Mouse (Mus musculus): ENCODE measurements around the gene Galc.

Gene Galc

DNA sequence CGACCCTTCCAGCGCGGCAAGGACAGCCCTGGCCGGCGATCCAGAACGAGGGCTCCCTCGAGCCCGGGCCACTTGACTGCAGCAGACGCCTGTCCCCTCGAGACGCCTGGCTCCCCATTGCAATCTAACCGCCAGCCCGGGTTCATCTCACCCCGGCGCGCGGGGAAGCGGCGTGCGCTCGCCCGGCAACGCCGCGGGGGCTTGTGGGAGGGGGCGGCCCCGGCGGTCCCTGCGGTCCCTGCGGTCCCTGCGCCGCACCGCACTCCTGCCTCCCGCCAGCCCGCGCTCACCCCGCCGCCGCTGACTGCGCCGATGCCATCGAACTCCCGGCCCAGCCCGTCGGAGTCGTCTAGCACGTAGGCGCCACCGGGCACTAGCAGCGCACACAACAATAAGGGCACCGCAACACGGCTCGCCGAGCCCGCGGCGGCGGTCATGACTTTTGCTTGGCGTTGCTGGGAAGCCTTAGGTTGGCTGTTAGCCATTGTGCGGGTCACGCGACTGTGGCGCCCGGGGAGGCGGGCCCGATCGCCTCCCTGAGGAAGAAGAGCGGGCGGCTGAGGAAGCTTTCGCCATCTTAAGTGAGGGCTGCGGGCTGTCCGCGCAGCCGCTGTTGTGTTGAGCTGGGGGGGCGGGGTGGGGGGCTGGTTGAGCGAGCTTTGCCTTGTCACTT, at the start of gene Galc:
Galc (minus strand) TSS at position 615 of the 673 bp plus-strand sequence.
- DNase-seq, result peak; percentile 99

GRCm38 (mm10) chr12:98307179-98307915, 48.1 kb upstream of the Galc start:
- DNase-seq, result peak; percentile 24

- peak; percentile 36 for DNase-seq
Measured at GRCm38 (mm10) chr12:98303013-98303412, 43.8 kb upstream of the Galc start.

GRCm38 (mm10) chr12:98301980-98302379, 42.7 kb upstream of the Galc start:
- no peak for DNase-seq

DNA sequence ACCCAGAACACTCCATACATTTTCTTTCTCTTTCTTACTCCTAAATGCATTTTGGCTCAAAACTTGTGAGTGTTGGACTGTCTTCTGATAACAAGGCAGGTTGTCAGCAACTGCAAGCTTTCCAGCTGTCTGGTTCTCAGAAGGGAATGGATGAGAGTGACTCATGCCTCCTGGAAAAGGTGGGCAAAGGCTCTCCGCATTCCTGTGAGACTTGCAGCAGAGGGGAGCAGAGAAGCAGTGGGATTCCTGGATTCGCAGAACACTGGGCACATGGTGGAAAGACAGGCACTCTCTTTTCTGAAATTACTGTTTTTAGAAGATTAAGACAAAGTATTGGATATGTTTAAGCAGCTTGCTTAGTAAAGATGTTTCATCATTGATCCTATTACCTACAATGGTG, 35.0 kb upstream of the Galc start:
- peak; percentile 67 for DNase-seq

GRCm38 (mm10) chr12:98292278-98292677, 33.0 kb upstream of the Galc start:
- peak; percentile 72 for DNase-seq

GRCm38 (mm10) chr12:98290475-98290874, 31.2 kb upstream of the Galc start:
- DNase-seq, result peak; percentile 17

DNA sequence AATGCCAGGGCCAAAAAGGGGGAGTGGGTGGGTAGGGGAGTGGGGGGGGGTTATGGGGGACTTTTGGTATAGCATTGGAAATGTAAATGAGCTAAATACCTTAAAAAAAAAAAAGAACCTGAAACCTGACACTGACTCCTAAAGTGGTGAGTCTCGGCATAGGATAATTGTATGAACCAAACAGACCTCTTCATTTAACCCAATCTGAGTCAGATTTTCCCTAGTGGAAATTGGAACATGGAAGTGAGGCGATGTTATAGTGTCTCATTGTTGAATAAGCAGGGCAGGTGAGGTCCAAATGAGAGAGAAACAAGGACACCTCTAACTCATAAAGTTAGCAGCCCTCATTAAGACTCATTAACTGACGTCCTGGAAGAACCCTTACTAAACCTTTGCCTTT, 25.2 kb upstream of the Galc start:
- no peak for DNase-seq

GRCm38 (mm10) chr12:98283487-98283860, 24.2 kb upstream of the Galc start:
- no peak for DNase-seq

- peak; percentile 40 for DNase-seq
Measured at GRCm38 (mm10) chr12:98282776-98283486, 23.7 kb upstream of the Galc start.

DNA sequence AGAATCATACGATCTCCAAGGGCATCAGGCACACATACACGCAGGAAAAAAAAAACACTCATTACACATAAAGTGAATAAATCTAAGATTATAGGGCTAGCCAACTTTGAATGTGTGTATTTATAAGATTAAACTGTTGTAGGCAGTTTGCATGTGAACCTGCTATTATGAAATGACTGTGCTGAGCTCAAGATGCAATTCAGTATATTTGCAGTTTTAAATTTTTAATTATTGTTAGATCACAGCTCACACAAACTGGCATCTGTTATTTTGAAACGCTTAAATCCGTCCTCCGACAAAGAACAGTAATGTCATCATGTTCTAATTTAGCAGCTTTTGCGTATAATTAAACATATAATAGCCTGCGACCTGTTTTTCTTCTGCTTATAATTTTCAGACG, 21.7 kb upstream of the Galc start:
- DNase-seq, result peak; percentile 1

DNA sequence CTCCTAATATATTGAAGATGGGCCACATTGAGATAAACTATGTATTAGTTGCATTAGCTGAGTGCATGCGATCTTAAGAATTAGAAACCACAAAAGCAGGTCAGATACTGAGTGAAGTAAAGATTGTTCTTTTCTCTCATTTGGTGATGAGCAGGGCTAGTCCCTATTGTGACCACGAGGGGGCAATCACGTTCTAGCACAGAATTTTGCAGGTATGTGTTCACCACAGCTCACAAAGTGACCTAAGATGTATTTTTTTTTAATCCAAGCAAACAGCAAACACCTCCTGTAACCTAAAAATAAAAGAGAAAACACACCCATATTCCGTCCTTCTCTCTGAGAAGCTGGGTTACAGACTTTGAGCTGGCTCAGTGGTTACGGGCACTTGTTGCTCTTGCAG, 21.3 kb upstream of the Galc start:
- peak; percentile 45 for DNase-seq

DNA sequence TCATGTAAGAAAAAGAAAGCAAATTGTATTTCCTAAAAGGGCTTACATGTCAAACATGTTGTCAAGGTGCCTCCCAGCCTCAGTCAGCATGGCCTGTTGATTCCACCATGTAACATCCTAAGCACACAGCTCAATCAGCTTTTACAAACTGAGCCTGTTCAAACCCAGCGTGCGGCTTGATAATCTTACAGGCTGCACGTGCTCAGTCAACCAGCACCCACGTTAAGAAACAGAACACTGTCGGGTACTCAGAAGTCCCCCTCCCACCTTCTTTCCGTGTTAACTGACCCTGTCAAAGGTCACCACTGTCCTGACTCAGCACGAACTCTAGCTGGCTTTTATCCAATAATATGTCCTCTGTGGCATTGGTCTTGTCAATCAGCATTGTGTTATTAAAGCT, 13.2 kb upstream of the Galc start:
- peak; percentile 68 for DNase-seq

DNA sequence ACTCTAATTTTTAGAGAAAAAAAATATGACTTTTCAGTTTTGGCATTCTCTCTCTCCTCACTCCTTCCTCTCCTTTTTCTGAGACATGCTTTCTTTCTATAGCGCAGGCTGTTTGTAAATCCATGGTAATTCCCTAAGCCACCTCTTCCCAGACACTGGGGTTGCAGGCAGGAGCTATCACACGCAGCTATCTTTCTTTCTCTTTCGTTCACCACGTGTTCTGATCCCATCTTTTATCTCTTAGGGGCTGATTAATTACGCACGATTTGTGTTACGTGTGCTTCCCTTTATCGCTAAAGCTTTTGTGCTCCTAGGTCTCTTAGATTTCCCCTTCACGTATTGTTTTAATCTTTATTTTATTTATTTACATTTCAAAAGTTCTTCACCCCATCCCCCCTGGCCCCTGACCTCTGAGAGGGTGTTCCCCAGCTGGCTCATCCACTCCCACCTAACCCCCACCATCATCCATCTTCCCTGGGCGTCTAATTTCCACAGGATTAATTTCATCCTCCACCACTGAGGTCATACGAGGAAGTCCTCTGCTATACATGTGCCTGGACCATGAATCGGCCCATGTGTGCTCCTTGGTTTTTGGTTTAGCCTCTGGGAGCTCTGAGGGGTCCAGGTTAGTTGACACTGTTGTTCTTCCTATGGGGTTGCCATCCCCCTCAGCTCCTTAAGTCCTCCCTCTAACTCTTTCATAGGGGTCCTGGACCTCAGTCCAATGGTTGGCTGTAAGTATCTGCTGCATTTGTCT, 11.7 kb upstream of the Galc start:
- peak; percentile 80 for DNase-seq

- DNase-seq, result no peak
Measured at GRCm38 (mm10) chr12:98269791-98270745, 10.8 kb upstream of the Galc start.

DNA sequence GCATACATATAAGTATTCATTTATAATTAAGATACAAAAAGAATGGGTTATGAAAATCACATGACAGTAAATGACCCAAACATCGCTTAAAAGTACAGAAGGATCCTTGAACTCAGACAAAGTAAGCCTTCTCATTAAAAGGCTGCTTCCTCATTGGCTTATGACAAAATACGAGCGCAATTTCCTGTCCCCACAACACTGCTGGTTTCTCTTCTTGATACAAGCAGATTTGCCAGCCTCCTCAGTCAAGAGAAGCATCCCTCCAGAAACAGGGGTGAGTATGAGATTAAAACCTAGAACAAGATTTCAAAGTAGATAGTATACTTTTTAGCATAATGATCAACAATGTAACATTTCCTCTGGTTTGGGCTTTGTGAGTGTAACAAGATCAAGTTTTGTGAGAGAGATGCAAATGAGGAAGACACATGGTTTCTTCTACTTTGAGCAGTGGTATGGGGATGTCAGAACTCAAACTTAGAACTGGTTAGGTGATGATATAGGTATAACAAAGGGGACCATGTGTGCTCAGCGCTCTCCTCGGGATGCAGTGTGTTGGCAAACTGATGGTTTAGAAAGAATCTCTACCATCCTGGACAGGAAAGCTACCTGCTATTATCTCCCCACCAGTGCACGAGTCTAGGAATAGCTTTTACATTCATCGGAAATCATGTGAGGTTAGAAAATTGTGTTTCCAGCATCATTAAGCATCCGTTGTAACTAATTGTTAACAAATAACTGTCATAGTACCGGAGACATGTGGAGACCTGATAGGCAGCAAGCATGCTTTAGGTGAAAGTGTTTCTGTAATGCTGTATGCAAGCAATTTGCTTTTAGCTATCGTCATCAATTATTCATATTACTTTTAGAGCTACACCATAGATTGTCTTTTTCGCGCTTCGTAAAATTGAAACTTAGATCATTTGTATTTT, 9.4 kb upstream of the Galc start, which contains the start of gene Gpr65:
Gpr65 (plus strand) TSS at position 195 of the 929 bp plus-strand sequence.
- no peak for DNase-seq

GRCm38 (mm10) chr12:98265697-98266096, 6.4 kb upstream of the Galc start:
- DNase-seq, result peak; percentile 92

DNA sequence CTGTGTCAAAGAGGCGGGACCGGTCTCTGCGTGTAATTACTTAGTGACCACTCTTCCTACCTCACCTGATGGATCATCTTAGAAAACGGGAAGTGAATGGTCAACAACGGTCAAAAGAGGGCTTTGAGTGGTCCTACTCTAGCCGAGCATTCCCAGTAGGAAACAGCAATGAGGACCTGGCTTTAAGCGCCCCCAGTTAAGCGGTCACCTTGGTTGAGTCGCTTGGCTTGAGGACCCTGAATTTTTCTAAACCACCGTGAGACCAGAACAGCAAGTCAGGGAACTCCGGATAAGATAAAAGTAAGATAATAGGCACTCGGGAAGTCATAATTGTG, 226 bp upstream of the Galc start:
- no peak for DNase-seq

GRCm38 (mm10) chr12:98258371-98258844, 851 bp downstream of the Galc start:
- no peak for DNase-seq

GRCm38 (mm10) chr12:98255373-98255995, 3.8 kb downstream of the Galc start:
- DNase-seq, result no peak

Measured in heart, adult 11 months (tissue).